Mouse (Mus musculus) myocyte (in vitro differentiated cells): ENCODE measurements around the gene Dcpp1.

Experiments
- CEBPB ChIP-seq: IDR thresholded peaks from 2 replicates; pipeline ENCODE4 v1.6.1; 2011; ENCODE audit warnings: mild to moderate bottlenecking, moderate library complexity; ENCODE audit not compliant: poor library complexity, insufficient read depth, severe bottlenecking
- E2F4 ChIP-seq: IDR thresholded peaks from one replicate; pipeline ENCODE4 v1.6.1; 2011; ENCODE audit warnings: mild to moderate bottlenecking, control low read depth, moderate library complexity; ENCODE audit not compliant: insufficient read depth
- MAX ChIP-seq: IDR thresholded peaks from one replicate; pipeline ENCODE4 v1.6.1; 2011; ENCODE audit warnings: low read depth, mild to moderate bottlenecking, control low read depth
- MYOD1 ChIP-seq, 3 experiments: IDR thresholded peaks; one replicate each; pipeline ENCODE4 v1.6.1; 2011; ENCODE audit warnings: control low read depth in 2 of 3, low read depth in 2 of 3, mild to moderate bottlenecking in 2 of 3, moderate library complexity in 1 of 3; ENCODE audit not compliant: insufficient read length in 2 of 3, control insufficient read depth in 1 of 3
- MYOG ChIP-seq, 3 experiments: IDR thresholded peaks; one replicate each; pipeline ENCODE4 v1.6.1; 2011; ENCODE audit warnings: control low read depth in 2 of 3, low read depth in 2 of 3, mild to moderate bottlenecking in 2 of 3; ENCODE audit not compliant: insufficient read length in 2 of 3, control insufficient read depth in 1 of 3, insufficient read depth in 1 of 3
- POLR2A ChIP-seq: IDR thresholded peaks from one replicate; pipeline ENCODE4 v1.6.1; 2011; ENCODE audit warnings: low read depth, mild to moderate bottlenecking, control low read depth, moderate library complexity; ENCODE audit not compliant: insufficient read length
- POLR2AphosphoS2 ChIP-seq: IDR thresholded peaks from one replicate; pipeline ENCODE4 v1.6.1; 2011; ENCODE audit warnings: low read depth, control low read depth; ENCODE audit not compliant: insufficient read length
- REST ChIP-seq: IDR thresholded peaks from one replicate; pipeline ENCODE4 v1.6.1; 2011; ENCODE audit warnings: mild to moderate bottlenecking, control low read depth, moderate library complexity; ENCODE audit not compliant: insufficient read depth, insufficient read length
- SRF ChIP-seq: IDR thresholded peaks from one replicate; pipeline ENCODE4 v1.6.1; 2011; ENCODE audit warnings: low read depth; ENCODE audit not compliant: control insufficient read depth, insufficient read length
- TCF12 ChIP-seq: IDR thresholded peaks from one replicate; pipeline ENCODE4 v1.6.1; 2011; ENCODE audit warnings: mild to moderate bottlenecking, control low read depth; ENCODE audit not compliant: poor library complexity, insufficient read depth, severe bottlenecking
- TCF3 ChIP-seq: IDR thresholded peaks from one replicate; pipeline ENCODE4 v1.6.1; 2011; ENCODE audit warnings: low read depth, control low read depth; ENCODE audit not compliant: insufficient read length
- USF1 ChIP-seq: IDR thresholded peaks from one replicate; pipeline ENCODE4 v1.6.1; 2011; ENCODE audit warnings: low read depth, mild to moderate bottlenecking, control low read depth, moderate library complexity

DNA sequence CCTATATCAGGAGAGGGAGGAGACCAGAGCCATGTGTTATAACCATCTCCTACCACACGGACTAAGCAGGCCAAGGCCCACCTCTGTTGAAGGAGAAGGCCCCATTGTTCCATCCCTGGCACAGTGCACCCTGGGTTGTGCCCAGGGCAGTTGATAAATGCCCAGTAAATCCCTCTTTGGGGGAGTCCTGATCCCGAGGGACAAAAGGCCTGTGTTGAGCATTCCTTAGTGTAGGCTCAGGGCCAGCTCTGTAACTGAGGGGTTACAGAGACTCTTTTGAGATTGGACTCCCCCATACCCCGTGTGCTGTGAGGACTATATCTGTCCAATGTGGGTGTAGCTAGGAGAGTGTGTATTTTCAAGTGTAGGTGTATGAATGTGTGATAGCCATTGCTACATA is 3.9 kb upstream of the Dcpp1 start:
- TF ChIP-seq POLR2A, result no peak
- no peak for TF ChIP-seq TCF12
- no peak for TF ChIP-seq MYOD1 (IDR thresholded peaks at IDR 0.05; ENCODE audit: control insufficient read depth in 1 of 3, insufficient read length in 2 of 3, low read depth in 2 of 3)
- no peak for TF ChIP-seq MAX
- TF ChIP-seq USF1, result no peak
- TF ChIP-seq POLR2AphosphoS2, result no peak
- TF ChIP-seq TCF3, result no peak
- no peak for TF ChIP-seq SRF
- TF ChIP-seq REST, result no peak
- no peak for TF ChIP-seq E2F4
- no peak for TF ChIP-seq CEBPB
- TF ChIP-seq MYOG (IDR thresholded peaks at IDR 0.05; ENCODE audit: control insufficient read depth in 1 of 3, insufficient read depth in 1 of 3, insufficient read length in 2 of 3, low read depth in 2 of 3), result no peak
